Mouse (Mus musculus) fibroblast of lung, adult 2 months (primary cell): ENCODE results near the gene Gm6904.
"Not testable (repeated sequence)": the region's sequence is repeated elsewhere in the genome, so short reads cannot be mapped to it uniquely, and the experiment has no call there.

Experiments used
- DNase-seq: peaks from one replicate; pipeline ENCODE4 v3.0.0-alpha.2; 2011; ENCODE audit warnings: low read depth

Gm6904 gene

DNA sequence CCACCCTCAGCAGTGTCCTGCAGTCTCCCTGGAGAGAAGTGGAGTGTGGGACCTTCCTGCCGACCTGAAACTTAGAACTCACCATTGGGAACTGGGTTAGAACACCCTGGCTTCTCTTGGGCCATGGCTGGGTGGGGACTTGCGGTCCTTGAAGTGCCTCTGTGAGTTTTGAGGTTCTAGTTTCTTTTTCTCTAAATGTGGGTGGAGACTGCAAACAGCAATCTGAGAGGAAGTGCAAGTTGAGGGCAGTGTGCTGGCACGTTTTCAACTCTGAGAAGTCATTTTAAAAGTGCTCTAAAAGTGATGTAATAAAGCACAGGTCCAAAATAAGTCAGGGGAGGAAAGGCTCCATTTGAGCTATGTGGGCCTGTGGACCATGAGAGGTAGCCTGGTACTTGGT lies at the start of gene Gm6904:
Gm6904 (minus strand) TSS at position 161 of the 400 bp plus-strand sequence.
- DNase-seq = no peak

DNA sequence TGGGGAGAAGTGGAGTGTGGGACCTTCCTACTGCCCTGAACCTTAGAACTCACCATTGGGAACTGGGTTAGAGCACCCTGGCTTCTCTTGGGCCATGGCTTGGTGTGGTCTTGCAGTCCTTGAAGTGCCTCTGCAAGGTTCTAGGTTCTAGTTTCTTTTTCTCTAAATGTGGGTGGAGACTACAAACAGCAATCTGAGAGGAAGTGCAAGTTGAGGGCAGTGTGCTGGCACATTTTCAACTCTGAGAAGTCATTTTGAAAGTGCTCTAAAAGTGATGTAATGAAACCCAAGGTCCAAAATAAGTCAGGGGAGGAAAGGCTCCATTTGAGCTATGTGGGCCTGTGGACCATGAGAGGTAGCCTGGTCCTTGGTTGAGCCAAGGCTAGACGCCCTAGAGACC lies 37.4 kb upstream of the Gm6904 start, which contains the start of gene Phf11a:
Phf11a (minus strand) TSS at position 132 of the 400 bp plus-strand sequence.
- not testable (repeated sequence) for DNase-seq

DNA sequence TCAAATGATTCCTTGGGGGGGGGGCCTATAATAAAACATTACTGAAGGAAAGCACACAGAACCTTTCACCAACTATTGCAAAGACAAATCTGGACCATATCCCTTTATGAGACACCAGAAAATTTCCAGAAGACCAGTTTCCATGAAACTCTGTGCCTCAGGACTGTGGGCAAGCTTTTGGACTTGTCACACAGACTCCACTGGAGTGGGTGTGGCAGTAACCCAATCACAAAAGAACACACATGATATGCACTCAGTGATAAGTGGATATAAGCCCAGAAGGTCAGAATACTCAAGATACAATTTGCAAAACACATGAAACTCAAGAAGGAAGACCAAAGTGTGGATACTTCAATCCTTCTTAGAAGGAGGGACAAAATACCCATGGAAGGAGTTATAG lies 31.8 kb upstream of the Gm6904 start:
- DNase-seq = not testable (repeated sequence)

DNA sequence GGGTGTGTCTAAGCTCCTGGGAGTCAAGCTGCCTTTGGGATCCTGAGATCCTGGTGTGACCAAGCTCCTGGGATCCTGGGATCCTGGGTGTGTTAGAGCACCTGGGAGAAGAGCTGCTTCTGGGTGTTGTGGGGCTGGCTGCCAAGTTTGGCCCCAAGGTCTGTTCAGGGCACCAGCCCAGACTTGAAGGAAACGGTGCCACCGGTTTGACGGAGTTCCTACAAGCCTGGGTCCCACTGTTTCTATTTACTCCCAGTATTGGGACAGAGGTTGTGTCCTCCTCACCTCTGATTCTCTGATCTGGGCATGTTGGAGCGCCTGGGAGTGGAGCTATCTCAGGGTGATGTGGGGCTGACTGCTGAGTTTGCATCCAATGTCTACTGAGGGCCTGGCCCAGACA lies 14.9 kb upstream of the Gm6904 start:
- not testable (repeated sequence) for DNase-seq

DNA sequence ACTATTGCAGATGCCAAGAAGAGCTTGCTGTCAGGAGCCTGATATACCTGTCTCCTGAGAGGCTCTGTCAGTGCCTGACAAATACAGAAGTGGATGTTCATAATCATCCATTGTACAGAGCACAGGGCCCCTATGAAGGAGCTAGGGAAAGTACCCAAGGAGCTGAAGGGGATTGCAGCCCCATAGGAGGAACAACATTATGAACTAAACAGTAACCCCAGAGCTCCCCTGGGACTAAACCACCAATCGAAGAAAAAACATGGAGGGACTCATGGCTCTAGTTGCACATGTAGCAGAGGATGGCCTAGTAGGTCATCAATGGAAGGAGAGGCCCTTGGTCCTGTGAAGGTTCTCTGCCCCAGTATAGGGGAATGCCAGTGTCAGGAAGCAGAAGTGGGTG lies 4.2 kb downstream of the Gm6904 start:
- DNase-seq = not testable (repeated sequence)

DNA sequence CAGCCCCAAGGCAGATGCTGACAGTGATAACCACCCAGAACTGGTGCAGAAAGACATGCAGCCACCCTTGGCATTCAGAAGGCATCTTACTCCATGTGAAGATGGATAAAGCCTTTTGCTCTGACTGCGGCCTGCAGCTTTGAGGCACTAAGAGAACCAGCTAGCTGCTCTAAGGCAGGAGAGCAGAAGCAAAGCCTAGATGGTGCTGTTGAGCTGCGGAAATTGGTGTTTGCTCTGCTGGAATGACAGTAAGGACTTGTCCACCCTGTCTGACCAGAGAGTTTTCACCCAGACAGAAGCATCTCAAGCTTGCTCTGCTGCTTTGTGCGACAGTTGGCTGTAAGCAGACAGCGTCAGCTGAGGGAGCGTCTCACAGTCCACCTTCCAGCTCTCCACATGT lies 9.7 kb downstream of the Gm6904 start:
- not testable (repeated sequence) for DNase-seq

DNA sequence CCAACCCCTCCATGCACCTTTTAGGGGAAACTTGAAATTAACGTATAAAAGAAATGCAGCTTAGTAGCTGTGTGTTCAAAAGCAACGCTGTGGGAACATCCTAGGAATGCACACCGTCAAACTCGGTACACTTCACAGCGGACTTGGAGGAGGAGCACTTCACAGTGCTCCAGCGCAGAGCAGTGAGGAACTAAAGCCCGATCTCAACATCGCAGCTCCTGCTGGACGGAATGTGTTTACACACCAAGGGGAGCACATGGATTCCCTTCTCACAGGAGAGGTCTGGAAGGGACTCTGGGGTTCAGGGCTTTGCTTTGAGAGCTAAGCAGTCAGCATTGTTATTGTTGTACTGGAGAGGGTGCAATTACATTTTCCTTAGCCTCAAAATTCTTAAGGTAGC lies 26.4 kb downstream of the Gm6904 start:
- DNase-seq = no peak

DNA sequence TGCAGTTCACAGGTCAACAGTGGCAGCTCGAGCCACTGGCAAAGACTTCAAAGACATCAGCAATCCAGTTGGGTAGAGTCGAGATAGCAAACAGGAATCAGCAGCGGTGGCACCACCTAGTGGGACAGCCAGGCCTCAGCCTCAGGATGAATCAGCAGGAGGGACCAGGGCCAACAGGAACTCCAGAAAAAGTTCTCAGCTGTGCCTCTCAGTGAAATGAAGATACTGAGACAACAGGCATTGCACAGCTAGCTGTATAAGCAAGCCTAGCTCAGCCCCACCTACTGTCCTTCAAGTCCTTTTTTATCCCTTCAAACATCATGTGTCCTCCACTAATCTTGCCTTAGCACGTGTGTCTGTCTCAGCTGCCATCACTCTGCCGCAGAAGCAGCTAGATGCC lies 28.0 kb downstream of the Gm6904 start:
- DNase-seq = peak; percentile 26

DNA sequence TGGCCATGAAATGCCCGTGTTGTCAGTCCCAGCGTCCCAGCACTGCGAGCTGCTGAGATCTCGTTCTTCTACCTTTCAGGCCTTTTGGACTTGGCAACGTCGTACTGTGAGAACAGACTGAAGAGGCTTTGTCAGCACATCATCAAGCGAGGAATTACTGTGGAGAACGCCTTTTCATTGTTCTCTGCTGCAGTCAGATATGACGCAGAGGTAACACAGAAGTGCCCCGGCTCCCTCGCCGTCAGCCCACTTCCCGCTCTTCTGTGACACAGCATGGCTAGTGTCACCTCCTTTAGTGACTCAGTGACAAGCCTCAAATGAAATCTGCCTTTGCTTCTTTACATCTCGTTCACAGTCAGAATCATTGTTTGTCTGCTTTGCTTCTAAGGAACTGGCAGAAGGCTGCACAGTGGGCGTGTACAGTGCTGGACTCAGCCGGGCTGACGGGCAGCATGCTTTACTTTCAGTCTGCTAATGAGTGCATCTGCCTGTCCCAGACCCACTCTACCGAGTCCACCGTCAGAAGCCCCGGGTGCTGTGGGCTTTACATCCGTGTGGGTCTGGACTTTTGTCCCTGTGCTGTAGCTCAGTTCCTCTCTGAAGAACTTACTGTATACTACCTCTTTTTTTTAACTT lies 29.6 kb downstream of the Gm6904 start:
- DNase-seq = no peak

DNA sequence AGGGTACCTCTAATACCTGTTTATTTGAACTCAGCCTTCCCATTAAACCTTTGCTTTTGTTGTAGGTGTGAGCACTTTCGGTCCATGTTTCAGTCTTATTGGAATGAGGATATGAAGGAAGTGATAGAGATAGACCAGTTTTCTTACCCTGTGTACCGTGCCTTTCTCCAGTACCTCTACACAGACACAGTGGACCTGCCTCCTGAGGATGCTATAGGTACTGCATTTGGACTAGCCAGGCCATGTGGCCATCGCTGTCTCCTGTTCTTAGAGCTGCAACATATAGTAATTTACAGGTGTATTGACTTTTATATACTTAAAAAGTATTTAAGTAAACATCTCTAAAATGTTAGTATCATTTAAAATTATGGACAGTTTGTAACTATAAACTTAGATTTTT lies 30.2 kb downstream of the Gm6904 start:
- no peak for DNase-seq

DNA sequence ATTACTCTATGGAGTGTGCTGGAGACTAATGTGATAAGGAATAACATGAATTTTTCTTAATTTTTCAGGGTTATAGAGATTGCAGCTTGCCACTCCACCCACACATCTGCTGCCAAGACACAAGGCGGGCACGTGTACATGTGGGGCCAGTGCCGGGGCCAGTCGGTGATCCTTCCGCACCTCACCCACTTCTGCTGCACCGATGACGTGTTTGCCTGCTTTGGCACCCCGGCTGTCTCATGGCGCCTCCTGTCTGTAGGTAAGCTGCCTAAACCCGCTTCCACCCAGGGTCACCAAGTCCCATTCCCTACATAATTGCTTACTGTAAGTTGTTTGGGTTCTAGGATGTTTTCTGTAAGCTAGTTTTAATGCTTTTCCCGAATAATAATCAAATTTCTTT lies 33.8 kb downstream of the Gm6904 start:
- DNase-seq = no peak

DNA sequence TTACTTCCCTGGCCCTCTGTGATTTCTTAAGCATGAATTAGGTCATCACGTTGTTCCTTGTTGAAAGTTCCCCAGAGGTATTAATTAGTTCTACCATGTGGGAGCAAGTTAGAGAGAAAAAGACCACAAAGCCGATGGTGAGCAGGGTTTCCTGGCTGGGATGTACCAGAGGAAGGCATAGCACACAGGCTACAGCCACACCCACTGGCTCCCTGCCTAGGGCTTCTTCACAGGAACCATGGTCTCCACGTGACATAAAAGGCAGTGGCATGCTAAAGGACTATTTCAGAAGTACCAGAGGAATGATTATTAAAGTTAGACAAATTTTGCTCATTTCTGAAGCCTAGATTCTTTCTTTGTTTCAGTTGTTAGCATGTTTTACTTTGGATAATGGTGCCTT lies 40.8 kb downstream of the Gm6904 start:
- no peak for DNase-seq

DNA sequence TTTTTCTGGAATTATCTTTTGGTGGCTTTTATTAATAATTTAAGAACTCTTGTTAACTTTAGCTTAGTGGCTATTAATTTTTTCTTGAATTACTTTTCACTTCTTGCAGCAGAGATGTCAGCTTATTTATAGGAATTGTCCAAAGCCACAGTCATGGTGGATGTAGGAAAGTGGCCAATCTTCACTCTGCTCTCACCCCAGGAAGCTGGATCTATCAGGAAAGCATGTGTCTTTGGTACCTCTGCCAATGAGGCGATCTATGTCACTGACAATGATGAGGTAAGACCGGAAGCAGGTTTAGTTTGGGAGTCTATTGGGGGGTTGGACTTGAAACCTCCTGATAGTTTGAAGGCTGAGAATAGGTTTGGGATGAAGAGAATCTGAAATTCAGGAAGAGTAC lies 50.2 kb downstream of the Gm6904 start:
- DNase-seq = no peak

DNA sequence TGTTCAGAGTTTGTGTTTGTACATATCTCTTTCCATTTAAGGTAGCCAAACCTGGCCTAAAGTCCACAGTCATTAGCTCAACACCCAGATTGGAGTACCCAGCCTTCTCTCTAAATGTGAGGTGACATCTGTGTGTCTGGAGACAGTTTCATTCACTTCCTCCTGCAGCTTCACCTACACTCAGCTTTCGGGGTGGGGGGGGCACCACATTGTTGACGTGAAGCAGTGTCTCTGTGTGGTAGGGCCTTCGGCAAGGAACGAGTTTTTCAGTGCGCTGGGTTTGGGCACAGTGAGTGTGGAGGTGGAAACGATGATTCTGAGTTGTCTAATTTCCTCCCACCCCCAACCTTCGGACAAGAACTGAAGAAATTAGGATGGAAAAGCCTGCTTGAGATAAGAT lies 51.0 kb downstream of the Gm6904 start:
- DNase-seq = no peak

DNA sequence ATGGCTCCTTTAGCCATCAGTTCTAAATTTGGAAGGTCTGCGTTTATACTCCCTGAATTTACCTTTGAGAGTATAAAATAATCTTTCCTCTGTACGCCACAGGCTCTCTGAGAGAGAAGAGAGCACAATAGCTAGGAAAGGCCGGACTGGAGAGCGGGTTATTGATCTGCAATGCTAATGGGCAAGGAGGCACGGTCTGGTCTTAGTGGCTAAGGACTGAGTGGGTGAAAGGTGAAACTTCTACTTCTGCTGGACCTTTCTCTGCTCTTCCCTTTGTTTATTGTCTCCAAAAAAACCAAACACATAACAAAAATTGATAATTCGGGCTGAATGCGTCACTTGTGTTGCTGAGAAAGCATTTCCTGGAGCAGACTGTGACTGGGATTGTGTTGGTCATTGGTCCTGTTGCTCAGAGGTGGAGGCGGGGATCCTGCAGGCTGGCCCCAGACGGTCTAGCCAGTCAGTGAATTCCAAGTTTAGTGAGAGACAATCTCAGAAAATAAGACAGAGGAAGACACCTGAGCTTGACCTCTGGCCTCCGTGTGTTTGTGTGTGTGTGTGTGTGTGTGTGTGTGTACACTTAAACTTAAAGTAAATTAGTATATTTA lies 53.9 kb downstream of the Gm6904 start:
- DNase-seq = no peak

DNA sequence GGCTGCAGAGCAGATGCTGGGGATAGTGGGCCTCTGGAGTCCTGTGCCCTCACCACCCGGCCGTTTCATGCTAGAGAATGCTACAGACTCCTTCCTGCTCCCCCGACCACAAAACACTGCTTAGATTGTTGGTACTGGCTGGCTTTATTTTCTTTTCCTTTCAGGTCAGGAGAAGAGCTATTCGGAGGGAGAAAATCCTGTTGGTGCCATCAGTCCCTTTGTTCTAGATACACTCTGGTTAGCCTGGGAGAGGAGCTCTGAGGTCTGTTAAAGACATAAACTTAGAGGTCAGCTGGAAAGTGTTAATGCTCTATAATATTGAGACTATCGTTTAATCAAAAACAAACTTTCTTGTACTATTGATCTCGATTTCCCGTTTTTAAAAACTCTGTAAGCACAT lies 54.6 kb downstream of the Gm6904 start:
- DNase-seq = no peak

DNA sequence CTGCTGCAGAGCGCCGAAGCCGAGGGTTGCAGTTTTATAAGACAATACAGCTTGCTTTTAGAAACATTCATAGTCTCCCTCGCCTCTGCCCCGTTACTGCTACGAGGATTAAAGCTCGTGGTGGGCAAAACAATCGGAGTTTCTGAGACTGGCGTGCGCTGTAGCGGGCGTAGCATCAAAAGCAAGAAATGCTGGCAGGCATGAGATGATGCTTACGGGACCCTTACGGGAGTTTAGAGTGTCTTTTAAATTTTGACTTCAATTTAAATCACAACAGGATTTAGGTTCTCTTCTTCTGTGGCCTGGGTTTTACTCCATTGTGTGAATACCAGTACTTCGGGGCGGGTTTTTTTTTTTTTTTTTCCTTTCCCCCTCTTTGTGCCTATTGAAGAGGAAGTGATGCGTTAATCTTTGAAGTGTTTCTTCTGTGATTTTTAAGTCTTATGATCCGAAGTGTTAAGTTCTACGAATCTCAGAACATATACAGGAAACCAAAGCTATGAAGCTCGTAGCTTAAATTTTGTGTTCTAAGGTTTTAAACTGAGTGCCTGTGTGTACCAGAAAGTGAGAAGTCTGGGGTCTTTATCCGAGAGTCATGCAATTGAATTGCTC lies 58.3 kb downstream of the Gm6904 start:
- no peak for DNase-seq

DNA sequence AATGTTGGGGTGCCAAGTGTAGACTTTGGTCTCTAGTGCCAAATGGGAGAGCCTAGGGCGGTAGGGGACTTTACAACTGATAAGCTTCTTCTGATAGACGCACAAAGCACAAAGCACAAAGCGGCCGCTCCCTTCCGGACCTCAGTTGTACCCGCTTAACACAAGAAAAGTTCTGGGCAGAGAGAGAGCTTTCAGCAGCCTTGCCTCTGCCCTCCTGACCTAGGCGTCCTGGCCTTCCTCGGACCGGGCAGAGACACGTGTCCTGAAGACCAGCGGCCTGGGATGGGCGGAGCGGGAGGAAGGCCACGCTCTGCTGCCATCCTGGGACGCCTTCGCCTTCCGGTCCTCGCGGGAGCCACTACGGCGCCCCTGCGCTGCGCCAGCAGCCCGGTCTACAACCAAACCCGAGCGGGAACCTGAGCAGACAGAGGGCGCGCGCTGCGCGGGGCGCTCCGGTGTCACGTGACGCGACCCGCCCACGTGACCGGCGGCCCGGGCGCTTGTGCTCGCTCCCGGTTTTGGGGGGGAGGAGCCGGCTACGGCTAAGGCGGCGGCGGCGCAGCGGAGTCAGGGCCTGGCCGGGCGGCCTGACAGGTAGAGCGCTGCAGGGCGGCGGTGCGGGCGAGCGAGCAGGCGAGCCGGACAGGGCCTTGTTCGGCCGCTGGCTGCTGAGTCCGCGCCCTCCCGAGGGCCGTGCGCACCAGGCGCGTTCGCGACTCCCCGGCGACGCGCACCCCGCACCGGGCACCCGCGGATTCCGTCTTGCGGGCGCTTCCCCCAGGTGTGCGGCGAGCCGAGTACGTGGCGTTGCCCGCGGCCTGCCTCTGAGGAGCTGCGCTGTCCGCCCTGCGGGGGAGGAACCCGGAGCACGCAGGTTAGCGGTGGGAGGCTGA lies 59.1 kb downstream of the Gm6904 start, which contains the start of gene Rcbtb1:
Rcbtb1 (plus strand) TSS at position 499 of the 893 bp plus-strand sequence.
- peak; percentile 75 for DNase-seq
